Mouse (Mus musculus) urinary bladder, postnatal 4 days (tissue): ENCODE data around the gene Rad51b.

Experiments used
- DNase-seq, 2 experiments: peaks; one replicate each; pipeline ENCODE4 v3.0.0; 2021 to 2022; ENCODE audit warnings: low spot score in 2 of 2

Rad51b gene

DNA sequence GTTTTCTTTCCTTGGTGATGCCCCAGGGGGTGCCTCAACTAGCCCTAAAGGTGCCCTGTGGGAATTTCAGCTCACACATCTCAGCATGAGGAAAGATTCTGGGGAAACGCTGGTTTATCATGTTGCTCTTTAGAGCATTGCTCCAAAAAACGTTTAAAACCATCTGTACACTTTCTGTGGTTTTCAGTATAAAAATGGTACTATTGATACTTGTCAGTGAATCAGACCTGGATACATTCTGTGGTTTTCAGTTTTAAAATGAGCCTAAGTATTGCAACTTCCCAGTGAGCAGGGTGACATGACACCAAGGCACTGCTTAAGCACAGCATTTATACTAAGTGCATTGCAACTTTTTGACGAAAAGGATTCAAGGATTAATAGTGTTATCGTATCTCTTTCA is 139.8 kb downstream of the Rad51b start:
- DNase-seq: no peak

DNA sequence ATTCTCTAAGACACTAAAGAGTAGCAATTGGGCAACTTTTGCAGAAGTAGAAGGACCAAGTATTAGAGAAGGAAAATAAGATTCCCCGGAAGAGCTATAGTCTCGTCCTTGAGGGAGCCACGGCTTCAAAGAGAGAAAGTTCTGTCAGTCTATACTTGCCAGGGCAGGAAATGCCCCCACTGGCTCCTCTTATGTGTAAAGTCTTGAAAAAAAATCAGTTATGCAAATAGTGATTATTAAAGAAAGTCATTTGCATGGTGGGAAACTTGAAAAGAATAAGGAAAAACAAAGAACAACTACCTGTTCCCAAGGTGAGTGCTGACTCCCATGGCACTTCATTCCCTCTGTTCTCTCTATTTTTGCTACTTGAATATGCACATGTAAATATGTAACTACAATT is 140.5 kb downstream of the Rad51b start:
- no peak for DNase-seq

GRCm38 (mm10) chr12:79439961-79440360 is 142.9 kb downstream of the Rad51b start:
- DNase-seq: no peak

- no peak for DNase-seq
These were observed 144.3 kb downstream of the Rad51b start for GRCm38 (mm10) chr12:79441210-79442005.

DNA sequence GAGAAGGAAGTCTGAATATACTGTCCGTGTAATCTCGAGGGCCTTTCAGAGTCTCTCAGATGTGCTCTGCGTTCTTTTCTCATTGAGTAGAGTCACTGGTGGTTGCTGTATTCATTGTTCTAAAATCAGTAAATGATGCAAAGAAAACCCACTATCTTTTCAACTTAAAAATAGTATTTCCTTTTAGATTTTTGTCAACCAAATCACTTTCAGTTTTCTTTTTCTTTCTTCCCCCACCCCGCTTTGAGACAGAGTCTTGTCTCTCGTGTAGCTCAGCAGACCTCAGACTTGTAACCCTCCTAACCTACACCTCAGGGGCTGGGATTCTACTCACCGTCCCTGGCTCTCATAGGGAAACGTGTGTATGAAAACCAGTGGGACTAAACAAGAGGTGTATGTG is 145.0 kb downstream of the Rad51b start:
- DNase-seq: no peak

GRCm38 (mm10) chr12:79442836-79443390 is 145.8 kb downstream of the Rad51b start:
- no peak for DNase-seq

GRCm38 (mm10) chr12:79444646-79445045 is 147.6 kb downstream of the Rad51b start:
- no peak for DNase-seq

- DNase-seq: no peak
These were observed 150.0 kb downstream of the Rad51b start for GRCm38 (mm10) chr12:79447039-79447438.

GRCm38 (mm10) chr12:79449817-79450411 is 152.8 kb downstream of the Rad51b start:
- DNase-seq: no peak

GRCm38 (mm10) chr12:79452882-79453281 is 155.8 kb downstream of the Rad51b start:
- DNase-seq: no peak

DNA sequence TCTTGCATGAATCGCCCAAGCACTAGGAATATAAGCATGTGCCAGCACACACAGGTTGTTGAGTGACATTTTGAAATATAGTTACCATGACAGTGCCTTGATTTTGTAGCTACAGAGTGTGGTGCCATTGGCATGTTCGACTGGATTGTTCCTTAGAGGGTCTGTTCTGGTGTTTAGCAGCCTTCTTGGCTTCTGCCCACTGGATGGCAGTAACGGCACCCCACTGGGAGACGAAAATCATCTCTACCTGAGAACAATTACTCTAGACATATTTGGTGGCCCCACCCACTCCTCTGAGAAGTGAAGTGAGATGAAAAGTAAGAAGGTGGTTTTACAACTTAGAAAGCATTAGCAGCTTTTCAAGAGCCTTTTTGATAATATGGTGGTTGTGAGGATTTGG is 156.9 kb downstream of the Rad51b start:
- DNase-seq: no peak

DNA sequence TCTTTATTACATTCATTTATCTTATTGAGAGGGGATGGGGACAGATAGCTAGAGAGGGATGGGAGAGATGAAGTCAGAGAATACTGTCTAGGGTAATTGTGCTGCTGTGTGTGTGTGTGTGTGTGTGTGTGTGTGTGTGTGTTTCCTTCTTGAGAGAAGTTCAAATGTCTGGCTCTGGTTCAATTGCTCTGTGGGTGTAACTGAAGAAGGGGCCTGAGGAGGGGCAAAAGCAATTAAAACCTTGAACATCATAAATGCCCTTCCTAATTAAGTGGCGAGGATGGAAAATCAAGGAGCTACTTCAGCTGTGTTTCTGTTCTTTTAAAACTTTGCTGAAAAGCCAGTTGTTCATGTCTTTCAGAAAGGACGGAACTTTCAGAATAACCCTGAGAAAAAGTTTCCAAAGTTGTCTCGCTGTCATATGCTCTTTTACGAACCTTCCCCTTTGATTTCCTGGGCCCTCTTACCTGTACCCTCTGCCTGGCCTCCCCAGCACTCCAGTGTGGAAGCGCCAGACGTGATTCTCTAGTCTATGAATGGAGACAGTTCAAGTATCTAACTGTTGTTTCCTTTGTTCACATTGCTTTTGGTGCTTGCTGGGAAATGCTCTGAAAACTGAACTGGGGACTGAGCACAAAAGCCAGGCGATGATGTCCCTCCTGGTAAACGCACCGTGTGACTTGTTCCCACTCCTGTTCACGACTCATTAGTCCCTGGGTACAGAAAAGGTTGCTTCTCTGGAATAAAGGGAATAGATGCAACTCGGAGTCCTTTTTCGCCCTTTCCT is 158.2 kb downstream of the Rad51b start:
- DNase-seq: no peak

GRCm38 (mm10) chr12:79455848-79456164 is 158.7 kb downstream of the Rad51b start:
- DNase-seq: no peak

GRCm38 (mm10) chr12:79456251-79456650 is 159.2 kb downstream of the Rad51b start:
- no peak for DNase-seq

- DNase-seq: no peak
These were observed 166.3 kb downstream of the Rad51b start for GRCm38 (mm10) chr12:79463371-79463770.

- DNase-seq: no peak
These were observed 173.0 kb downstream of the Rad51b start for GRCm38 (mm10) chr12:79470113-79470512.

DNA sequence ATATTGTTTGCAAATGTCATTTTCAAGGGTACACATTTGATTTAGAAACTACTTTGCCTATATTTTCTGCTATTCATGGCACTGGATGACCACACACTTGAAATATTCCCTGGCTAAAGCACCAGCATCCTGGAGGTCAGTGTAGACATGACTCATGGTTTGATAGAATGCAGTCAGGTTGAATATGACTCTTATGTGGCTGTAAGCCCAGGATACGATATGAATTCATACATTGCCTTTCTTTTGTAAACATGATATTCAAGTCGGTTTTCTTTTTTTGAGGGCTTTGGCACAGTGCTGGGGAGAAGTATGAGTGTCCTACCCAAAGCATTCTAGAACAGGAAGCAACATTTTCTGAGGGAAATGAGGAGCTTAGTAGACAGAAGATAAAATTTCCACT is 174.8 kb downstream of the Rad51b start:
- no peak for DNase-seq

DNA sequence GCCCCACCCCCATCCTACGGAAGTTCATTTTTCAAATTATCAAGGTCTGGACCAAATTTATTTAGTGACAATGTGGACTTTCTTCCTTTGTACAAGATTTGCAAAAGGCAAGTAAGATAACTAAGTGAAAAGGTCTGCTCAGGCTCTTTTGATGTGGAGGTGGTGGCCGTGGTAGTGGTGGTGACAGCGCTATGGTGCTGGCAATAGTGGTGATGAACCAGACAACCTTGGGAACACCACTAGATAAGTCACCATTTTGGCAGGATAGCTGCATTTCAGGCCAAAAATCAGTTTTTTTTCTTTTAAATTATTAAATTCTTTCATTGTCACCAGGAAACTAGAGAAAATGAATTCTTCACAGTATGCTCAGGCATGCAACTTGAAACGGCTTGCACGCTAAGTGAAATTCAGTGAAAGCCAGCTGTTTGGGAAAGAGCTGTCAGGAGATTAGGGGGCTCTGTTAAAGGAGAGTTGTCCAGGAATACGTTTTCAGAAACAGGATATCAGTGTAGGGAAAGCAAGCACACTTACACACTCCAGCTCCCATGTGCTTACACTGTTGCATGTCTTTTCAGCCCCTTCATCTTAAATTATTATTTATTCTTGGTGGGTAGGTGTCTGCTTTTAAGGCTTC is 179.4 kb downstream of the Rad51b start:
- no peak for DNase-seq

GRCm38 (mm10) chr12:79478816-79479215 is 181.7 kb downstream of the Rad51b start:
- DNase-seq: no peak

DNA sequence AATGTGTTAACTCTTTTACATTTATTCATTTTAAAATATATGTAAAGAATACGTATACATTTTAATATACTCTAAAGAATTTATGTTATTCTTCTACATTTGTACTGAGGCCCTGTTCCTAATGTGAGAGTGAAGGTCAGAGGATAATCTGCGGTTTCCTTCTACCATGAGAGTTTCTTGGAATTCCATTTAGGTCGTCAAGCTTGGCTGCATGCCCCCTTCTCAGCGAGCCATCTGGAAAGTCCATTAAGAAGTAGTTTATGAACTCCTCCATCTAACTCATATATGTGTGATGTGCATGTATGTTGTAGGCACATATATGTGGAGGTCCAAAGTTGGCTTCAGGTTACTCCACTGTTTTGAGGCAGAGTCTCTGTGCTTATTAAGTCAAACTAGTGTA is 188.4 kb downstream of the Rad51b start:
- DNase-seq: no peak

GRCm38 (mm10) chr12:79488590-79489242 is 191.6 kb downstream of the Rad51b start:
- DNase-seq: no peak

GRCm38 (mm10) chr12:79490626-79491025 is 193.5 kb downstream of the Rad51b start:
- no peak for DNase-seq
